Mouse (Mus musculus) liver, embryonic 11.5 days (tissue): Measurements from ENCODE around the gene Tbc1d2. TPM values are rescaled to one million over a fixed set of nuclear protein-coding genes. Genes with fewer than 3 reads are reported as not detected.
"Not testable (repeated sequence)": the region's sequence is repeated elsewhere in the genome, so short reads cannot be mapped to it uniquely, and the experiment has no call there.

Source experiments
- ATAC-seq: fragments of 200-750 bp; cut with Nextera tagmentation; replicated peaks from 2 replicates; pipeline ENCODE4 v1.8.0; 2017; ENCODE audit warnings: moderate number of reproducible peaks, mild to moderate bottlenecking, moderate TSS enrichment, moderate library complexity; ENCODE audit not compliant: low FRiP score
- DNase-seq: peaks from one replicate; pipeline ENCODE4 v3.0.0-alpha.2; 2017; ENCODE audit warnings: low spot score
- H3K27ac ChIP-seq: fragments of 300-500 bp; sonication (generic); 2 replicates; pipeline ENCODE4 v1.5.1; 2014; ENCODE audit warnings: mild to moderate bottlenecking, low read depth, low read length, control low read depth
- H3K27me3 ChIP-seq: fragments of 300-500 bp; sonication (generic); replicated peaks from 2 replicates; pipeline ENCODE4 v1.6.1; 2014; ENCODE audit warnings: low read length, mixed read lengths; ENCODE audit not compliant: control insufficient read depth, insufficient read depth
- H3K36me3 ChIP-seq: fragments of 300-500 bp; sonication (generic); 2 replicates; pipeline ENCODE4 v1.6.1; 2014; ENCODE audit warnings: mild to moderate bottlenecking, low read length, moderate library complexity, mixed read lengths; ENCODE audit not compliant: control insufficient read depth, insufficient read depth
- H3K4me1 ChIP-seq: fragments of 300-500 bp; sonication (generic); replicated peaks from 2 replicates; pipeline ENCODE4 v1.6.1; 2014; ENCODE audit warnings: low read length, mixed read lengths; ENCODE audit not compliant: control insufficient read depth, insufficient read depth
- H3K4me2 ChIP-seq: fragments of 300-500 bp; sonication (generic); 2 replicates; pipeline ENCODE4 v1.6.1; 2014; ENCODE audit warnings: mild to moderate bottlenecking, control low read depth, moderate library complexity
- H3K4me3 ChIP-seq: fragments of 300-500 bp; sonication (generic); 2 replicates; pipeline ENCODE4 v1.5.1; 2014; ENCODE audit warnings: low read depth, low read length, control low read depth
- H3K9ac ChIP-seq: fragments of 300-500 bp; sonication (generic); 2 replicates; pipeline ENCODE4 v1.6.1; 2014; ENCODE audit warnings: low read depth, low read length, control low read depth
- H3K9me3 ChIP-seq: fragments of 300-500 bp; sonication (generic); 2 replicates; pipeline ENCODE4 v1.6.1; 2016; ENCODE audit warnings: low read length, inconsistent platforms, mixed read lengths; ENCODE audit not compliant: control insufficient read depth
- WGBS: fragments of 180-500 bp; shearing (Covaris S2); extraction: QIAGEN DNeasy Blood & Tissue Kit; methylation state at CpG from one replicate; pipeline ENCODE4 v1.1.7; 2014; 5-methylcytosine and 5-hydroxymethylcytosine counted together
- polyA plus RNA-seq: library from polyadenylated mRNA; unstranded; fragments of >200 nt; fragmentation: Nextera tagmentation; extraction: Ambion mirVana; gene quantifications from 2 replicates; pipeline ENCODE4 v1.2.1, GENCODE M21; 2014

The Tbc1d2 gene
- polyA plus RNA-seq, 1 experiment from 2014 or later: 0.58 TPM

- WGBS: 49% methylated on average over 7 of the region's 7 CpGs
- Histone ChIP-seq H3K9me3 (no peaks in the 10 kb centered on the region), H3K9ac (no peak overlapping the region), H3K27ac (no peak overlapping the region), H3K4me2 (peak overlapping the region; percentile 96), H3K4me1 (peaks cover 9% of the 10 kb centered on the region; the same call in 1 of the 2 replicates), H3K36me3 (no peaks in the 10 kb centered on the region), H3K27me3 (peaks cover 26% of the 10 kb centered on the region), H3K4me3 (no peak overlapping the region)
- no peak for DNase-seq
- no peak for ATAC-seq
Observed at GRCm38 (mm10) chr4:46602704-46603103, 47.3 kb downstream of the Tbc1d2 start.

GRCm38 (mm10) chr4:46601844-46602423, 48.1 kb downstream of the Tbc1d2 start, which contains the start of gene Coro2a:
Gene Coro2a, minus strand, starts transcription at chr4:46602202.
- peak; percentile 87 for DNase-seq
- under 1% methylated on average over 46 of the region's 66 CpGs for WGBS
- Histone ChIP-seq H3K9me3 (no peaks in the 10 kb centered on the region), H3K4me2 (peak within 1 kb of the TSS; percentile 96), H3K36me3 (no peaks in the 10 kb centered on the region), H3K9ac (peak within 1 kb of the TSS; percentile 63), H3K27ac (no peak within 1 kb of the TSS), H3K27me3 (peaks cover 26% of the 10 kb centered on the region), H3K4me3 (peak within 1 kb of the TSS; percentile 64), H3K4me1 (peaks cover 9% of the 10 kb centered on the region; the same call in 1 of the 2 replicates)
- peak; percentile 72 for ATAC-seq

- WGBS: 1% methylated on average over 42 of the region's 52 CpGs
- ATAC-seq (peak; percentile 17; the same call in 1 of the 2 replicates), DNase-seq (peak; percentile 53)
- Histone ChIP-seq H3K9me3 (no peaks in the 10 kb centered on the region), H3K9ac (peak overlapping the region; percentile 63), H3K36me3 (no peaks in the 10 kb centered on the region), H3K27me3 (peaks cover 26% of the 10 kb centered on the region), H3K27ac (no peak overlapping the region), H3K4me3 (peak overlapping the region; percentile 64), H3K4me2 (peak overlapping the region; percentile 96), H3K4me1 (peaks cover 9% of the 10 kb centered on the region; the same call in 1 of the 2 replicates)
Observed at GRCm38 (mm10) chr4:46601258-46601843, 48.7 kb downstream of the Tbc1d2 start.

- Histone ChIP-seq H3K4me2 (peak overlapping the region; percentile 96), H3K9ac (0 out of 2 replicates have a peak overlapping the region, but pooled peaks have one; percentile 63), H3K27me3 (peaks cover 26% of the 10 kb centered on the region), H3K4me3 (peak overlapping the region; percentile 64), H3K27ac (no peak overlapping the region), H3K36me3 (no peaks in the 10 kb centered on the region), H3K9me3 (no peaks in the 10 kb centered on the region), H3K4me1 (peaks cover 9% of the 10 kb centered on the region; the same call in 1 of the 2 replicates)
- WGBS: 36% methylated on average over 20 of the region's 20 CpGs
- no peak for DNase-seq
- no peak for ATAC-seq
Observed at GRCm38 (mm10) chr4:46600473-46601257, 49.3 kb downstream of the Tbc1d2 start.

GRCm38 (mm10) chr4:46599609-46600008, 50.4 kb downstream of the Tbc1d2 start:
- not testable (repeated sequence) for H3K9ac ChIP-seq, H3K27ac ChIP-seq, H3K4me1 ChIP-seq, H3K4me2 ChIP-seq, ATAC-seq, DNase-seq, H3K36me3 ChIP-seq, H3K9me3 ChIP-seq, H3K4me3 ChIP-seq
- peaks cover 26% of the 10 kb centered on the region for H3K27me3 ChIP-seq
- 73% methylated on average over 11 of the region's 12 CpGs for WGBS

- no peak overlapping the region for H3K4me3 ChIP-seq
- no peaks in the 10 kb centered on the region for H3K36me3 ChIP-seq
- DNase-seq: no peak
- H3K9ac ChIP-seq: no peak overlapping the region
- no peaks in the 10 kb centered on the region for H3K9me3 ChIP-seq
- H3K4me2 ChIP-seq: no peak overlapping the region
- ATAC-seq: no peak
- peaks cover 26% of the 10 kb centered on the region for H3K27me3 ChIP-seq
- 59% methylated on average over 6 of the region's 6 CpGs for WGBS
- H3K27ac ChIP-seq: no peak overlapping the region
- peaks cover 9% of the 10 kb centered on the region; the same call in 1 of the 2 replicates for H3K4me1 ChIP-seq
Observed at GRCm38 (mm10) chr4:46598981-46599380, 51.0 kb downstream of the Tbc1d2 start.

GRCm38 (mm10) chr4:46598111-46598510, 51.9 kb downstream of the Tbc1d2 start:
- no peak for DNase-seq
- H3K9me3 ChIP-seq: no peaks in the 10 kb centered on the region
- WGBS: 34% methylated on average over 10 of the region's 10 CpGs
- H3K9ac ChIP-seq: no peak overlapping the region
- no peak for ATAC-seq
- no peaks in the 10 kb centered on the region for H3K36me3 ChIP-seq
- no peak overlapping the region for H3K4me3 ChIP-seq
- peaks cover 9% of the 10 kb centered on the region; the same call in 1 of the 2 replicates for H3K4me1 ChIP-seq
- H3K4me2 ChIP-seq: peak overlapping the region; percentile 9
- H3K27me3 ChIP-seq: peaks cover 26% of the 10 kb centered on the region
- H3K27ac ChIP-seq: no peak overlapping the region

GRCm38 (mm10) chr4:46597286-46597961, 52.6 kb downstream of the Tbc1d2 start:
- peaks cover 26% of the 10 kb centered on the region for H3K27me3 ChIP-seq
- no peak overlapping the region for H3K4me3 ChIP-seq
- ATAC-seq (no peak), DNase-seq (no peak)
- H3K36me3 ChIP-seq: no peaks in the 10 kb centered on the region
- WGBS: 49% methylated on average over 11 of the region's 11 CpGs
- peaks cover 6% of the 10 kb centered on the region for H3K4me1 ChIP-seq
- no peak overlapping the region for H3K27ac ChIP-seq
- peak overlapping the region; percentile 2; the same call in 1 of the 2 replicates for H3K4me2 ChIP-seq
- no peaks in the 10 kb centered on the region for H3K9me3 ChIP-seq
- no peak overlapping the region for H3K9ac ChIP-seq
